Mouse (Mus musculus) kidney, adult 8-10 months (tissue): ENCODE results near the gene Gin1.

Experiments
- DNase-seq, 2 experiments: peaks; one replicate each; pipeline ENCODE4 v3.0.0; 2022

Gin1 gene

DNA sequence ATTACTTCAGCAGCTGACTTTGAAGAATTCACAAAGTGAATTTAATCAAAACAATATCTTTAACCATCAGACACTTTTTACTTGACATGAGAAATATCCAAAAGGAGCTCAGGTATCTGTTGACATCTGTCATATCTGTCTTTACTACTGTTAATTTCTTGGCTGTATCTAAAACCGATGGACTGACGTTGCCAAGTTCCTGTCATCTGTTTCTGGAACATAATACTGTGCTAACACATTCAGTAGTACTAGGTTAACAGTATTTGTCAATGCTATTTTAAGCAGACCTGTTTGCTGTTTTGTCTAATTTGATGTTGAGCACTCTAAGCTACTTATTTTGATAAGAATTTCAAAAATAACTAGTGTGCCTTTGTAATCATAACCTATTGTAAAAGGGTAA, 18.5 kb downstream of the Gin1 start:
- no peak for DNase-seq

DNA sequence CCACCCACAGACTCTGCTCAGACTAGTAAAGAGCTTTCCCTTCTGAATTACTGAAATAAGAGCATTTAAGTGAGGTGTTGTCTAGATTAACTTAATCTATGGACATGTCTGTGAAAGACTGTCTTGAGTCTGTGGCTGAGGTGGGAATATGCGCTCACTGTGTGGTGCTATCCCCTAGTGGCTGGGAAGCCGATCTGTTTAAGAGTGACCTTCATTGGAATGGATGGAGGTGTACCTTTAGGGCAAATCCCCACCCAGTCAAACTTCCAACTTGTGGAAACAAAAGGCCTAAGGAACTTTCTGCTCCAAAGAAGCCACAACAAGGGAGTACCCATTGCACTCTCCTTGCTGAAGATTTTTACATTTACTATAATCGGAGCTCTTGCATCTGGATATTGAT, 24.1 kb downstream of the Gin1 start:
- DNase-seq = no peak

GRCm38 (mm10) chr1:97795936-97796335, 26.0 kb downstream of the Gin1 start:
- DNase-seq = no peak

DNA sequence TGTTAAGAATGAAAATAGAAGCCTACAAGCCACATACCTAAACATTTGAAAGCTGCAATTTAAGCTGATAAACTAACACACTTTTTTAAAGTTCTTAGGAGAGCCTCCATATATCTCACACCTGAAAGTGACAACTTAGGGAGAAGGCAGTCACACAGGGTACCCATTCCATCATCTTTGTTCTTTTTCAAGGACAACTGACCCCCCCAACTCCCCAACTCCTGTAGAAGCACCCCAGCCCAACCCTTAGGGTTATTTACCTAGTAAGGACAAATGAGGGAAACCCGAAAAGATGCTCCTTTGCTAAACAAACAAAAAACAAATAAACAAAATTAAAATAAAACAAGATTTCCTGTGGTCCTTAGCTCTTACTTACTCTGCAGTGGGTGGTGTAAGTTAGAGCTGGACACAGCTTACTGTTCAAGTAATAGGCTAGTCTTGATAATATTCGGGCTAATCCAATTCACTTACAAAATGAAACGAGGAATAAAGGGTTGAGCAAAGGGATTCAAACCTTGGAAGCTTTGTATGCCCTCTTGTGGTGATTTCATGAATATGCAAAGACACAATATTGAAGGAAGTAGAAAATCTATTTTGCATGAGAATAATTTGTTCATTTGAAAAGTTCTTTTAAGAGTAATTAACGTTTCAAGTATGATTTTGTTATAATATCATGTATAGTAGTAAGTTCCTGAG, 32.4 kb downstream of the Gin1 start:
- peak in 1 of 2 experiments; percentile 1 for DNase-seq

DNA sequence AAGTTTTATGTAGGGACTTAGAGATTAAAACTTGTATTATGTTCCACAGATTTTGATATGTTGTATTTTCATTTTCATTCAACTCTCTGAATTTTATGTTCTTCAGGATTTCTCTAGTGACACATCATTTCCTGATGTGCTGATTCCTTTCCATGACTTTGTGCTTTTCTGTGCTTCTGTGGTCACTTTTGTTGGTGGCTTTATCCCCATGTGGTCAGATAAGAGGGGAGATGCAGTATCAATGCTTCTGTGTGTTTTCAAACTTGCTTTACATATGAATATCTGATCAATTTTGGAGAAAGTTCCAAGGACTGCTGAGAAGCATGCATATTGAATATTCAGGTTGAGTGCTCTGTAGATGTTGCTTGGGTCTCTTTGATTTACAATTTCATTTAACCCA, 34.5 kb downstream of the Gin1 start:
- DNase-seq = no peak

DNA sequence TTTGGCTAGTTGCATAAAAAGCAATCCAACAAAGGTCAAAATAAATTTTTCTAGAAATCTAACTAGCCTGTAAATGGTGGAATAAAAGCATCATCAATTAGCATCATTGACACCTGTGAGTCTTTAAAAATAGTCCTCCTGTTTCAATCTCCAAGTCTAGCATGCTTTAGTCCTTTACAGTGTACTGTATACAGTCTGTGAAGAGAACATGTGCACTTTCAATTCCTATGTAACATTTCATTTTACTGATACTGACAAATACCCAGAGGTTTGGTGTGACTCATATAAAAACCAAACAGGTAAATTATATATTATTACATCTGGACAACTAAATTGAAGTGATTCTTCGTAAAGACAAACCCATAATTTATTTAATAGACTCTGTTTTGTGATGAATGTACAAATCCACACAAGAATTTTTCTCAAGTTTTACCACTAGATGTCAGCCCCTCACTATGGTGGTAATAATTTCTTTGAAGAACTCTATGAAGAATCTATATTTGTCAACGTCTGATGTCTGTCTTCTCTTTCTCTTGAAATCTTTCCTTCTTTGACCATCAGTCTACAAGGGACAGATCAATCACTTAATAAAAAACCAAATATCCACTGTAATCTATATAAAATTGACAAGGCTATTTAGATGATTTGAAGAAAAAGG, 39.4 kb downstream of the Gin1 start:
- no peak for DNase-seq

DNA sequence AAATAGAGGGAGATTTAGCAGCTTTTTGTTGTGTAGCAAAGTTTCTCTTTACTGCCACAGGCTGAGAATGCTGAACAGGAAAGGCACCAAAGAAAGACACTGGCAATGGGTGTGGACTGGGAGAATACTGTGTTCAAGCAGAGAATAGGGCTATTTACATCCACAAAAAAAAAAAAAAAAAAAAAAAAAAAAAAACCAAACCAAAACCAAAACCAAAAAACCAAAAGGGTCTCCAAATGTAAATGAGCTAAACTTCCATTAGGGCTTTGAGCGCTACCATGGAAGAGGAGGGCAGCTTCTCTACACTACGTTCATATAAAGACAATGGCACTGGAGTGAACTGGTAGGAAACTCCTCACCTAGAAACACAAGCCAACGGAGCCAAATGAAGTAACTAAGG, 51.3 kb downstream of the Gin1 start:
- DNase-seq = no peak

GRCm38 (mm10) chr1:97822203-97822602, 52.2 kb downstream of the Gin1 start:
- no peak for DNase-seq

GRCm38 (mm10) chr1:97822904-97823303, 52.9 kb downstream of the Gin1 start:
- DNase-seq = no peak

DNA sequence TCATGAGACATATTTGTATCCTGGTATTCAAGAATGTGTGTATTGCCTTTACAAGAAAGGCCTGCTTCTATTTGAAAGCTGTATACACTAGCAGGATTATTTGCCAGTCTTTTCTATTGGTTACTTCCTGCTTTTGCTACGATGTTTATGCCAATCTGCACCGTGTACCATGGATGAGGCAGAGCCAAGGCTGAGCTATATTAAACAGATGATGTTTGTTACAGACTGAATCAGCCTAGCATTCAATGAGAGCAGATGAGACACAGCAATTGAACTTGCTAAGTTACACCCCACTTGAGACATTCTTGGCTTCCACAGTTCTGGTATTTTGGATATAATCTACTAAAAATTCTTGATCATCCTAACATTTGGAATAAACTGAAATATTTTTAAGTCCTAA, 57.6 kb downstream of the Gin1 start:
- DNase-seq = no peak

DNA sequence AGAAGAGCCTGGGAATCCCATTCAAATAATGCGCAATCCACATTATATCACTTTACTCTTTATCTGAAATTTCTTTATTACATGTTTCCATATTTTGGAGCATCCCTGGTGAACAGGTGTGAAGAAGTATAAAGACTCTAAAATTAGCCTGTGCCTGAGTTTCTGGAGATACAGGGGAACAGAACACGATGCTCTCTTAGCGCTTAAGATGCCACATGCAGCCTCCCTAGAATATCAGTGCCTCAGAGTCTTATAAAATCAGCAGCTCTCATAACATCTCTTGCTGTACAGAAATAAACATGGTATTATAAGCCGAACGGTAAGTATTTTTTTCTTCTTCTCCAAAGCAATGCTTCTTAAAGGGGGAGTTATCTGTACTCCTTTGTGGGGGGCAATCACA, 58.1 kb downstream of the Gin1 start:
- DNase-seq = no peak

- DNase-seq = peak; percentile 8 to 10
Observed at GRCm38 (mm10) chr1:97833466-97834353, 63.7 kb downstream of the Gin1 start.

DNA sequence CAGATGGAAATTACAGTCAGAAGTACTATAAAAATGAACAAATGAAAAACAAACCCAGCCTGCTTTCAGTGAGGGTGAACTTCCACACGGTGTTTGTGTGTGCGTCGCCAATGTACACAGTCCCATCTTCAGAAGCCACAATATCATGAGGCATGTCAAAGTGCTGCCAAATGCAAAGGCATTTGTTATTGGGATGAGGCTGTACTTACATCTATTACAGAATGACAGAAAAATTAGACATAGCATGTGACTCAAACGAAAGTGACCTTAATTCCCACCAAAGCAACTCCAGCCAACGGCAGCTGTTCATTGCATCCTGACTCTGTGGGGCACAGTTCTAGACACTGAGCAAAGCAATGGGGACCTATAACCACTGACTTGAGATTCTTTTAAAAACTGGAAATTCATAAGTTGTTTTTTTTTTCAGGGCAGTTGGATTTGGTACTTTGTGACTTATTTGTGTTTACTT, 64.4 kb downstream of the Gin1 start:
- DNase-seq = no peak
